Mouse (Mus musculus) heart, adult 2 months (tissue): ENCODE data around the gene Gm49369.

Experiments used
- CTCF ChIP-seq: fragments of 200-600 bp; IDR thresholded peaks from 2 replicates; pipeline ENCODE4 v1.8.1; 2022; ENCODE audit warnings: antibody characterized with exemption, mild to moderate bottlenecking, moderate library complexity
- POLR2A ChIP-seq: fragments of 200-500 bp; IDR thresholded peaks from 2 replicates; pipeline ENCODE4 v1.6.1; 2011; ENCODE audit warnings: mild to moderate bottlenecking, low read depth, low read length, control low read depth; ENCODE audit not compliant: insufficient read depth

- no peak for TF ChIP-seq POLR2A
- TF ChIP-seq CTCF = no peak
Measured at GRCm38 (mm10) chr7:142354661-142355233, 27.7 kb downstream of the Gm49369 start.
